Mouse (Mus musculus): ENCODE measurements around the gene Polr1a. TPM values are rescaled to one million over a fixed set of nuclear protein-coding genes. Genes with fewer than 3 reads are reported as not detected.

Polr1a gene
- polyA plus RNA-seq, 1 experiment from 2014 or later = 4.9 TPM

DNA sequence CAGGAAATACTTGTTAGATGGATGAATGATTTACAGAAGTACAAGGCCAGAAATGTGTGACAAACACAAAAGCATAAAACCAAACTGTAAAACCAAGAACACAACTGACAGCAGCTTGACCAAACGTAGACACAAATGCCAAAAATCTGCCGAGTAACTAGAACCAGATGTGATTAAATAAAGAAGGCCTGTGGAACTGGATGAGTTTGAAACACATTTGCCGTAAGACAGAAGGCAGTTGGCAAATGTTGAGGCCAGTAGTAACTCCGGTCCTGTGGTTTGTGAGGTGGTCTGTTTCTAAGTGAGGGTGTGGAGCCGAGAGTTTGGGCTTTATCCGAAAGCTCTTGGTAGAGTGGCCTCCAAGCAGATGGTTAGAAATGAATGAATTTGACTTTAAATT is 32.1 kb downstream of the Polr1a start:
- H3K27ac ChIP-seq (ENCODE audit: low read depth, low read length) = no peak overlapping the region

DNA sequence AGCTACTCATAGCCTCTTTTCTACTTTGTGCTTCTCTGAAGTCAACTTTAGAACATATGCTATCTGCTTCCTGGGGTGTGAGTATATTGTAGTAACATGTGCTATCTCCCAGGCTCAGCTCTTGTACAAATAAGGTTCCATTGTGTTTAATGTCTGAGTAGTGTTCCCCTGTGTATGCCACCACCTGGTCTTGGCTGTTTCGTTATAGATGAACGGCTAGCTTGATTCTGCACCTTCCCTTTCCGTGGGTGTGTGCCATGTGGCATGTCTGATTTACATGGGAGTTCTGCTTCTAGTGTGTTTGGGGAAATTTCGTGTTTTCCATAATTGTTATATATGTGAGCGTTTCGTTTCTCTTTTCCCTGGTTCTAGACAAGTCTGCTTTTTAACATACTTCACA is 36.2 kb downstream of the Polr1a start:
- Histone ChIP-seq H3K4me3 (ENCODE audit: low read depth, low read length) (no peak overlapping the region), H3K9me3 (ENCODE audit: control insufficient read depth) (no peaks in the 10 kb centered on the region), H3K36me3 (ENCODE audit: control insufficient read depth, insufficient read depth) (peaks cover 42% of the 10 kb centered on the region), H3K4me1 (replicated peaks; ENCODE audit: control insufficient read depth, insufficient read depth, low read length) (no peaks in the 10 kb centered on the region), H3K27me3 (replicated peaks; ENCODE audit: control insufficient read depth, insufficient read depth, low read length) (no peaks in the 10 kb centered on the region), H3K4me2 (replicated peaks; ENCODE audit: low read depth) (no peak overlapping the region), H3K9ac (ENCODE audit: low read depth, low read length) (no peak overlapping the region), H3K27ac (ENCODE audit: low read depth, low read length) (no peak overlapping the region)
- WGBS = 85% methylated on average over 6 of the region's 6 CpGs
- ATAC-seq = no peak
- TF ChIP-seq CTCF (IDR thresholded peaks at IDR 0.05; ENCODE audit: low read depth) = no peak

More for the DNA sequence above, 32.1 kb downstream of the Polr1a start:
- Histone ChIP-seq H3K9me3 (ENCODE audit: control insufficient read depth) (no peaks in the 10 kb centered on the region), H3K4me1 (replicated peaks; ENCODE audit: control insufficient read depth, insufficient read depth, low read length) (no peaks in the 10 kb centered on the region), H3K9ac (ENCODE audit: low read depth, low read length) (no peak overlapping the region), H3K4me3 (ENCODE audit: low read depth, low read length) (no peak overlapping the region), H3K27me3 (replicated peaks; ENCODE audit: control insufficient read depth, insufficient read depth, low read length) (no peaks in the 10 kb centered on the region), H3K4me2 (replicated peaks; ENCODE audit: low read depth) (no peak overlapping the region), H3K36me3 (ENCODE audit: control insufficient read depth, insufficient read depth) (peaks cover 49% of the 10 kb centered on the region)
- no peak for TF ChIP-seq CTCF (IDR thresholded peaks at IDR 0.05; ENCODE audit: low read depth)
- no peak for ATAC-seq
- 85% methylated on average over 6 of the region's 6 CpGs for WGBS

DNA sequence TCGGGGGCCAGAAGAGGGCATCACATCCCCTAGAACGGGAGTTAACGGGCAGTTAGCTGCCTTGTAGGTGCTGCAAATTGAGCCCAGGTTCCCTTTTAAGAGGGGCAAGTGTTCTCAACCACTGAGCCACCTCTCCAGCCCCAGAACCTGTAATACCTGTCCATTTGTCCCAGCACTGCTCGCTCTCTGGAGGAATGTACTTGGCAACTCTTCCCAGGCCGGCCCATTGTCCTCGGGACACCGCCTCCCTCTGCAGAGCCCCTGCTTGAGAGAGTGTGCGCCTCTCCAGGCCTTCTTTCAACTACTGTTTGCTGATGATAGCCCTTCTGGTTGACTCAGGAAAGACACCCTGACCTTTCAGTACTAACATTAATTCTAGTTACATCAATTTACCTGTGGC is 37.3 kb downstream of the Polr1a start:
- H3K9me3 ChIP-seq (ENCODE audit: control insufficient read depth) = no peaks in the 10 kb centered on the region
- no peak overlapping the region for H3K4me2 ChIP-seq (replicated peaks; ENCODE audit: low read depth)

DNA sequence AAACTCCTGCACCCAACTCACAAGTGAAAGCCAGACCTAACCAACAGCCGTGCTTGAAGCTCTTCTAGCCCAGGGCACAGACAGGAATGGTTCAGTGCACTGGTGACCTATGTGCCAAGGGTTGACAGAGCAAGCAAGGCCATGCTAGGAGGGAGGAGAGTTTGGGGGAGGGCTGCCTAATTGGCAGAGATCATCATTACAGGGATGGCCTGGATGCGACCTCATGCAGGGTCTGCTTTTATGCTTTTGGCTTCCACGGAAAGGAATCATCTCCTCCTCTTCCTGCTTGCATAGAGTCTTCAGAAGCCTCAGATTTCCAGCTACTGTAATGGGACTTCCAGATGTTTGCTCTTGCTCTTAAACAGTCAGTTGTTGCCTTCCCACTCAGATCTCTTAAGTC is 40.9 kb downstream of the Polr1a start:
- Histone ChIP-seq H3K4me1 (replicated peaks; ENCODE audit: control insufficient read depth, insufficient read depth, low read length) (no peaks in the 10 kb centered on the region), H3K4me3 (ENCODE audit: low read depth, low read length) (no peak overlapping the region), H3K4me2 (replicated peaks; ENCODE audit: low read depth) (no peak overlapping the region), H3K9ac (ENCODE audit: low read depth, low read length) (no peak overlapping the region), H3K36me3 (ENCODE audit: control insufficient read depth, insufficient read depth) (peaks cover 39% of the 10 kb centered on the region), H3K27me3 (replicated peaks; ENCODE audit: control insufficient read depth, insufficient read depth, low read length) (no peaks in the 10 kb centered on the region), H3K9me3 (ENCODE audit: control insufficient read depth) (no peaks in the 10 kb centered on the region), H3K27ac (ENCODE audit: low read depth, low read length) (no peak overlapping the region)
- no peak for ATAC-seq
- 90% methylated on average over 3 of the region's 3 CpGs for WGBS
- no peak for TF ChIP-seq CTCF (IDR thresholded peaks at IDR 0.05; ENCODE audit: low read depth)

More for the DNA sequence above, 37.3 kb downstream of the Polr1a start:
- ATAC-seq = no peak
- H3K27ac ChIP-seq (ENCODE audit: low read depth, low read length) = no peak overlapping the region
- H3K27me3 ChIP-seq (replicated peaks; ENCODE audit: control insufficient read depth, insufficient read depth, low read length) = no peaks in the 10 kb centered on the region
- peaks cover 35% of the 10 kb centered on the region for H3K36me3 ChIP-seq (ENCODE audit: control insufficient read depth, insufficient read depth)
- H3K4me3 ChIP-seq (ENCODE audit: low read depth, low read length) = no peak overlapping the region
- WGBS = 84% methylated on average over 8 of the region's 8 CpGs
- H3K4me1 ChIP-seq (replicated peaks; ENCODE audit: control insufficient read depth, insufficient read depth, low read length) = no peaks in the 10 kb centered on the region
- no peak overlapping the region for H3K9ac ChIP-seq (ENCODE audit: low read depth, low read length)
- TF ChIP-seq CTCF (IDR thresholded peaks at IDR 0.05; ENCODE audit: low read depth) = peak; percentile 47

DNA sequence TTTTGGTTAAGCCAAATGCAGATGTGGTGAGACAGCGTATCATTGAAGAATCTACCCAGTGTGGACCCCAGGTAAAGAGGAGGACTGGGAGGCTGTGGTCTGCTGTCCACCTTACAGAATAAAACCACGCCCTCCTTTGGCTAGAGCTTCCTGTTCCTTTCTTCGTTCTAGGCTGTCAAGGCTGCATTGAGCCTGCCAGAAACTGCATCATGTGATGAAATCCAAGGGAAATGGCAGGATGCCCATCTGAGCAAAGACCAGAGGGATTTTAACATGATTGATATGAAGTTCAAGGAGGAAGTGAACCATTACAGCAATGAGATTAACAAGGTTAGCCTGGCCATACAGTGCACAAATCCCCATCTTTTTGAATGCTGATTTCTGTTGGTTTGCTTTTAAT is 41.7 kb downstream of the Polr1a start:
- Histone ChIP-seq H3K4me2 (replicated peaks; ENCODE audit: low read depth) (no peak overlapping the region), H3K27me3 (replicated peaks; ENCODE audit: control insufficient read depth, insufficient read depth, low read length) (no peaks in the 10 kb centered on the region), H3K9me3 (ENCODE audit: control insufficient read depth) (no peaks in the 10 kb centered on the region), H3K9ac (ENCODE audit: low read depth, low read length) (no peak overlapping the region), H3K4me1 (replicated peaks; ENCODE audit: control insufficient read depth, insufficient read depth, low read length) (no peaks in the 10 kb centered on the region), H3K4me3 (ENCODE audit: low read depth, low read length) (no peak overlapping the region), H3K36me3 (ENCODE audit: control insufficient read depth, insufficient read depth) (peaks cover 41% of the 10 kb centered on the region), H3K27ac (ENCODE audit: low read depth, low read length) (no peak overlapping the region)
- ATAC-seq = no peak
- no peak for TF ChIP-seq CTCF (IDR thresholded peaks at IDR 0.05; ENCODE audit: low read depth)
- 70% methylated on average over 3 of the region's 3 CpGs for WGBS

DNA sequence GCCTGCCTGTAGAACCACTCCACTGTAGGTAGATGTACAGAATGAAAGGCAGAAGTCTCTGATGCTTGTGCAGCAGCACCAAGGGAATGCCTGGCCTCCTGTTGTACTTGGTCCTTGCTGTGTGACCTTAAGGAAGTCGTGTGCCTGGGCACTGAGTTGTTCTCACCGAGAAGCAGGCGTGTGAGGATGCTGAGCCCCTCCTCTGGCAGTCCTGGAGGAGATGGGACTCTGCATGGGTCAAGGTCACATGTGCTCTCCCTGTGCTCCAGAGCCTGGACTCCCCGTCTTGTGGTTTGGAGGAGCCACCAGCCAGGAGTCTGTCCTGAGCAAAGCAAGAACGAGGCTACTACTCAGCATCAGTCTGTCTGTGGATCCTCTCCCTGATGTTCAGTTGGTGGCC is 42.3 kb downstream of the Polr1a start:
- H3K4me3 ChIP-seq (ENCODE audit: low read depth, low read length) = no peak overlapping the region
- H3K36me3 ChIP-seq (ENCODE audit: control insufficient read depth, insufficient read depth) = peaks cover 41% of the 10 kb centered on the region
- no peak overlapping the region for H3K27ac ChIP-seq (ENCODE audit: low read depth, low read length)
- no peak for ATAC-seq
- 83% methylated on average over 5 of the region's 5 CpGs for WGBS
- no peaks in the 10 kb centered on the region for H3K27me3 ChIP-seq (replicated peaks; ENCODE audit: control insufficient read depth, insufficient read depth, low read length)
- H3K4me1 ChIP-seq (replicated peaks; ENCODE audit: control insufficient read depth, insufficient read depth, low read length) = no peaks in the 10 kb centered on the region
- H3K4me2 ChIP-seq (replicated peaks; ENCODE audit: low read depth) = no peak overlapping the region
- H3K9ac ChIP-seq (ENCODE audit: low read depth, low read length) = no peak overlapping the region
- no peak for TF ChIP-seq CTCF (IDR thresholded peaks at IDR 0.05; ENCODE audit: low read depth)
- H3K9me3 ChIP-seq (ENCODE audit: control insufficient read depth) = no peaks in the 10 kb centered on the region

DNA sequence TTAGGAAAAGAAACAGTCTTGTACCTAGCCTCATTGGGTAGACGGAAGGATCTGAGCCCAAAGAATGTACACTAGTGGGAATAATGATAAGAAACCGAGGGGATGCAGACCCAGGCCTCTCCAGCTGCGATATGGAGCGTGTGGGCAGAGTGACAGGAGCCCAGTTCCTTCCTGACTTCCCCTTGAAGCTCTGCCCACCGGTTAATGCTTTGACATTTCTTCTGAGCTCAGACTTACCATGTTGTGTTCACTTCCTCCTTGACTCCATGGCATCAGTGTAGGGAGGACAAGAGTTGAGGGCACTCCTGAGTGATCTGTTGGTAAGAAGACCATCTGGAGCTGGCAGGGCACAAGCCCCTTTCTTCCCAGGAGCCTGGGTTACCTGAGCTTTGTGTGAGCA is 53.3 kb downstream of the Polr1a start:
- Histone ChIP-seq H3K4me2 (replicated peaks; ENCODE audit: low read depth) (no peak overlapping the region), H3K4me1 (replicated peaks; ENCODE audit: control insufficient read depth, insufficient read depth, low read length) (no peaks in the 10 kb centered on the region), H3K9ac (ENCODE audit: low read depth, low read length) (no peak overlapping the region), H3K9me3 (ENCODE audit: control insufficient read depth) (no peaks in the 10 kb centered on the region), H3K4me3 (ENCODE audit: low read depth, low read length) (no peak overlapping the region), H3K36me3 (ENCODE audit: control insufficient read depth, insufficient read depth) (peaks cover 22% of the 10 kb centered on the region; the same call in 1 of the 2 replicates), H3K27me3 (replicated peaks; ENCODE audit: control insufficient read depth, insufficient read depth, low read length) (no peaks in the 10 kb centered on the region), H3K27ac (ENCODE audit: low read depth, low read length) (no peak overlapping the region)
- WGBS = 90% methylated on average over 5 of the region's 5 CpGs
- no peak for ATAC-seq
- TF ChIP-seq CTCF (IDR thresholded peaks at IDR 0.05; ENCODE audit: low read depth) = no peak
